7 mouse cellular contexts compared by ENCODE assay signal in genomic region chr4:119138171-119138570, GRCm38 (mm10). TPM values are rescaled to one million over a fixed set of nuclear protein-coding genes. Genes with fewer than 3 reads are reported as not detected.
DNase-seq lines count a peak whose midpoint lies in the region; ATAC-seq and TF ChIP-seq lines count a peak whose summit lies in the region.

No protein-coding gene starts in this region.

- TF ChIP-seq EP300 in heart, postnatal 0 days (IDR thresholded peaks at IDR 0.05; ENCODE audit: low read depth) = no peak
- TF ChIP-seq EP300 in liver, postnatal 0 days (IDR thresholded peaks at IDR 0.05; ENCODE audit: low read depth) = no peak

- DNase-seq in adrenal gland, postnatal 14 days = peak; percentile 88
- peak; percentile 88 to 91 for DNase-seq in cerebellum, postnatal 10 days
- no peak for DNase-seq in heart, postnatal 0 days (ENCODE audit: low spot score)
- peak; percentile 43 to 63 for DNase-seq in layer of hippocampus, adult 18-20 months (ENCODE audit: low spot score in 2 of 2)
- peak; percentile 77 for DNase-seq in liver, postnatal 0 days
- peak; percentile 40 for DNase-seq in ovary, postnatal 10 days (ENCODE audit: low spot score)
- DNase-seq in B cell, adult 2 months = no peak

- H3K4me2 ChIP-seq in heart, postnatal 0 days (ENCODE audit: low read depth, low read length) = 0 out of 2 replicates have a peak overlapping the region, but pooled peaks have one; percentile 7
- no peak overlapping the region for H3K4me2 ChIP-seq in liver, postnatal 0 days (ENCODE audit: low read depth, low read length)

- ATAC-seq in heart, postnatal 0 days (ENCODE audit: insufficient read depth, low read depth) = peak; percentile 53
- ATAC-seq in liver, postnatal 0 days = peak; percentile 82

- 0 out of 2 replicates have a peak, but pooled peaks cover 3% of the 10 kb centered on the region for H3K4me1 ChIP-seq in heart, postnatal 0 days (ENCODE audit: control insufficient read depth, insufficient read depth)
- no peaks in the 10 kb centered on the region for H3K4me1 ChIP-seq in liver, postnatal 0 days (ENCODE audit: insufficient read depth)

- peaks cover 51% of the 10 kb centered on the region for H3K36me3 ChIP-seq in heart, postnatal 0 days (replicated peaks; ENCODE audit: control insufficient read depth, insufficient read depth, low read length)
- H3K36me3 ChIP-seq in liver, postnatal 0 days (replicated peaks; ENCODE audit: insufficient read depth, low read length) = peaks cover 48% of the 10 kb centered on the region

- WGBS in heart, postnatal 0 days = 37% methylated on average over 18 of the region's 18 CpGs
- 67% methylated on average over 18 of the region's 18 CpGs for WGBS in liver, postnatal 0 days (ENCODE audit: insufficient replicate concordance)

- H3K27ac ChIP-seq in heart, postnatal 0 days (ENCODE audit: low read depth) = no peak overlapping the region
- H3K27ac ChIP-seq in liver, postnatal 0 days (ENCODE audit: low read depth) = no peak overlapping the region

- no peak for TF ChIP-seq CTCF in heart, postnatal 0 days (IDR thresholded peaks at IDR 0.05; ENCODE audit: low read depth)
- TF ChIP-seq CTCF in liver, postnatal 0 days (IDR thresholded peaks at IDR 0.05; ENCODE audit: low read depth) = no peak

- no peaks in the 10 kb centered on the region for H3K27me3 ChIP-seq in heart, postnatal 0 days (ENCODE audit: control insufficient read depth, insufficient read depth, low read length)
- H3K27me3 ChIP-seq in liver, postnatal 0 days (ENCODE audit: insufficient read depth, low read length) = no peaks in the 10 kb centered on the region

- H3K4me3 ChIP-seq in heart, postnatal 0 days (ENCODE audit: low read depth, low read length) = no peak overlapping the region
- no peak overlapping the region for H3K4me3 ChIP-seq in liver, postnatal 0 days (ENCODE audit: low read depth, low read length)

- H3K9ac ChIP-seq in heart, postnatal 0 days (replicated peaks; ENCODE audit: low read depth, low read length) = no peak overlapping the region
- H3K9ac ChIP-seq in liver, postnatal 0 days (replicated peaks) = no peak overlapping the region

- no peaks in the 10 kb centered on the region for H3K9me3 ChIP-seq in heart, postnatal 0 days (replicated peaks; ENCODE audit: control insufficient read depth, low read length)
- no peaks in the 10 kb centered on the region for H3K9me3 ChIP-seq in liver, postnatal 0 days (ENCODE audit: low read length)

RNA-seq across cellular contexts. Expression of gene Slc2a1, which starts 29.7 kb away (rescaled TPM):
- 15.9 and 19.6 TPM in 2 replicates for total RNA-seq in adrenal gland, postnatal 14 days (2021)
- 93.0 and 120 TPM in 2 replicates for total RNA-seq in heart, postnatal 0 days (2014; rRNA removed; ENCODE audit: low replicate concordance)
- 19.0 and 19.7 TPM in 2 replicates for polyA plus RNA-seq in heart, postnatal 0 days (2015; fragmentation: Nextera tagmentation; extraction: Ambion mirVana)
- total RNA-seq in layer of hippocampus, adult 18-20 months (2021) = 10 to 100 TPM; 88.9 to 98.4 TPM
- 25.4 and 29.6 TPM in 2 replicates for polyA plus RNA-seq in liver, postnatal 0 days (2015; fragmentation: Nextera tagmentation; extraction: Ambion mirVana)

RNA-seq across cellular contexts. Expression of gene Zfp691, which starts 35.8 kb away (rescaled TPM):
- total RNA-seq in adrenal gland, postnatal 14 days (2021) = 20.5 and 21.6 TPM in 2 replicates
- total RNA-seq in heart, postnatal 0 days (2014; rRNA removed; ENCODE audit: low replicate concordance) = 12.9 and 14.3 TPM in 2 replicates
- polyA plus RNA-seq in heart, postnatal 0 days (2015; fragmentation: Nextera tagmentation; extraction: Ambion mirVana) = 13.7 and 13.8 TPM in 2 replicates
- total RNA-seq in layer of hippocampus, adult 18-20 months (2021) = 1 to 10 TPM; 6.8 to 8.2 TPM
- polyA plus RNA-seq in liver, postnatal 0 days (2015; fragmentation: Nextera tagmentation; extraction: Ambion mirVana) = 1.8 and 2.1 TPM in 2 replicates

RNA-seq across cellular contexts. Expression of gene Ermap, which starts 51.6 kb away (rescaled TPM):
- total RNA-seq in adrenal gland, postnatal 14 days (2021) = 2.3 and 8.8 TPM in 2 replicates
- 0.15 TPM in 1 of 2 replicates, not detected in the other for total RNA-seq in heart, postnatal 0 days (2014; rRNA removed; ENCODE audit: low replicate concordance)
- 0.51 and 0.57 TPM in 2 replicates for polyA plus RNA-seq in heart, postnatal 0 days (2015; fragmentation: Nextera tagmentation; extraction: Ambion mirVana)
- under 1 TPM; 0.27 to 0.43 TPM for total RNA-seq in layer of hippocampus, adult 18-20 months (2021)
- polyA plus RNA-seq in liver, postnatal 0 days (2015; fragmentation: Nextera tagmentation; extraction: Ambion mirVana) = 125 and 144 TPM in 2 replicates

RNA-seq across cellular contexts. Expression of gene Svbp, which starts 56.9 kb away (rescaled TPM):
- total RNA-seq in adrenal gland, postnatal 14 days (2021) = 19.0 and 22.5 TPM in 2 replicates
- 33.2 and 49.1 TPM in 2 replicates for total RNA-seq in heart, postnatal 0 days (2014; rRNA removed; ENCODE audit: low replicate concordance)
- 126 and 129 TPM in 2 replicates for polyA plus RNA-seq in heart, postnatal 0 days (2015; fragmentation: Nextera tagmentation; extraction: Ambion mirVana)
- 10 to 100 TPM; 15.4 to 17.5 TPM for total RNA-seq in layer of hippocampus, adult 18-20 months (2021)
- polyA plus RNA-seq in liver, postnatal 0 days (2015; fragmentation: Nextera tagmentation; extraction: Ambion mirVana) = 54.8 and 61.3 TPM in 2 replicates

Comparison
In these comparisons a context has a peak if more than half of its experiments do, and no peak if none do; other contexts are left out.
1. DNase-seq: peak in adrenal gland, postnatal 14 days (single experiment), cerebellum, postnatal 10 days (2 of 2), layer of hippocampus, adult 18-20 months (2 of 2), liver, postnatal 0 days (single experiment) and ovary, postnatal 10 days (single experiment); none in heart, postnatal 0 days (single experiment) and B cell, adult 2 months (0 of 2).